Mouse (Mus musculus): ENCODE data around the gene Gm10382. TPM values are rescaled to one million over a fixed set of nuclear protein-coding genes. Genes with fewer than 3 reads are reported as not detected.

The Gm10382 gene
- polyA plus RNA-seq, 1 experiment from 2014 or later = 0.32 TPM

DNA sequence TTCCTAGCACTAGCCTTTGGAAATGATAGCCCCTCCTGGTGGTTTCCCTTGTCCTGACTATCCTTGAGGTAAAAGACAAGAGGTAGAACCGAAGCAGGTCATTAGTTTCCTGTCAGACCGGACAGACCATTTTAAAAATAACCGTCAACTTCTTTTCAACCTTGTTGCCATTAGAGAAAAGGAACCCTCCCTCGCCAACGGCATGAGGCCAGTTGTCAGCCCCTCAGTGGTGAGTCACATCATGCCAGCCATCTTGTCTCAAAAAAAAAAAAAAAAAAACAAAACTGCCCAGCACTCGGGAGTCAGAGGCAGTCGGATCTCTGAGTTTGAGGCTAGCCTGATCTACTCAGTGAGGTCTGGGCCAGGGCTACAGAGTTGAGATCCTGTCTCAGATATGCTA, 11.8 kb downstream of the Gm10382 start:
- Histone ChIP-seq H3K9me3 (replicated peaks; ENCODE audit: control insufficient read depth, low read length) (no peaks in the 10 kb centered on the region), H3K27ac (ENCODE audit: low read length) (no peak overlapping the region), H3K4me2 (ENCODE audit: low read depth, low read length) (no peak overlapping the region), H3K4me3 (replicated peaks; ENCODE audit: low read length) (no peak overlapping the region), H3K27me3 (ENCODE audit: control insufficient read depth, insufficient read depth, low read length) (no peaks in the 10 kb centered on the region), H3K36me3 (ENCODE audit: control insufficient read depth, insufficient read depth, low read length) (no peaks in the 10 kb centered on the region), H3K9ac (ENCODE audit: low read length) (no peak overlapping the region), H3K4me1 (ENCODE audit: control insufficient read depth, insufficient read depth, low read length) (no peaks in the 10 kb centered on the region)
- no peak for ATAC-seq (ENCODE audit: insufficient read depth, low FRiP score)
- WGBS = 39% methylated on average over 7 of the region's 7 CpGs

DNA sequence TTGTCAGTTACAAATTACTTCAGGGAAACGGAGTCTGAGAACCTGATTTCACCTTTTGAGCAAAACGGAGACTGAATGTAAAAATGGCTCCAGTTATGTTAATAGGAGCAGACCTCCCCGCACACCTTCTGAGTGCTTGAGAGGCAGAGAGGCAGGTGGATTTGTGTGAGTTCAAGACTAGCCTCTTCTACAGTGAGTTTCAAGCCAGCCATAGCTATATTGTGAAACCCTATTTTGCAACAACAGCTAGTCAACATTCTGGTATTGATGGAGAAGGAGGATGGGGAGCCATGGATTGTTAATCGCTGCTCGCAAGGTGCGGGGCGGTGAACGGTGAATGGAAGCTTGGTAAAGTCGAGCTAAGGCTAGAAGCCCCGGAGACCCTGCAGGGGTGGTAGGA, 13.4 kb downstream of the Gm10382 start:
- 56% methylated on average over 10 of the region's 10 CpGs for WGBS
- no peak overlapping the region for H3K4me2 ChIP-seq (ENCODE audit: low read depth, low read length)
- H3K9me3 ChIP-seq (replicated peaks; ENCODE audit: control insufficient read depth, low read length) = no peaks in the 10 kb centered on the region
- no peak overlapping the region for H3K27ac ChIP-seq (ENCODE audit: low read length)
- no peaks in the 10 kb centered on the region for H3K27me3 ChIP-seq (ENCODE audit: control insufficient read depth, insufficient read depth, low read length)
- no peak overlapping the region for H3K4me3 ChIP-seq (replicated peaks; ENCODE audit: low read length)
- H3K9ac ChIP-seq (ENCODE audit: low read length) = no peak overlapping the region
- ATAC-seq (ENCODE audit: insufficient read depth, low FRiP score) = no peak
- H3K36me3 ChIP-seq (ENCODE audit: control insufficient read depth, insufficient read depth, low read length) = no peaks in the 10 kb centered on the region
- peaks cover 9% of the 10 kb centered on the region for H3K4me1 ChIP-seq (ENCODE audit: control insufficient read depth, insufficient read depth, low read length)

- H3K27me3 ChIP-seq (ENCODE audit: control insufficient read depth, insufficient read depth, low read length) = no peaks in the 10 kb centered on the region
- peaks cover 9% of the 10 kb centered on the region for H3K4me1 ChIP-seq (ENCODE audit: control insufficient read depth, insufficient read depth, low read length)
- H3K4me3 ChIP-seq (replicated peaks; ENCODE audit: low read length) = no peak overlapping the region
- H3K4me2 ChIP-seq (ENCODE audit: low read depth, low read length) = no peak overlapping the region
- H3K36me3 ChIP-seq (ENCODE audit: control insufficient read depth, insufficient read depth, low read length) = no peaks in the 10 kb centered on the region
- H3K9me3 ChIP-seq (replicated peaks; ENCODE audit: control insufficient read depth, low read length) = no peaks in the 10 kb centered on the region
- no peak for ATAC-seq (ENCODE audit: insufficient read depth, low FRiP score)
- WGBS = 60% methylated on average over 6 of the region's 6 CpGs
- no peak overlapping the region for H3K9ac ChIP-seq (ENCODE audit: low read length)
- H3K27ac ChIP-seq (ENCODE audit: low read length) = no peak overlapping the region
Observed at GRCm38 (mm10) chr5:125402991-125403390, 13.9 kb downstream of the Gm10382 start.

DNA sequence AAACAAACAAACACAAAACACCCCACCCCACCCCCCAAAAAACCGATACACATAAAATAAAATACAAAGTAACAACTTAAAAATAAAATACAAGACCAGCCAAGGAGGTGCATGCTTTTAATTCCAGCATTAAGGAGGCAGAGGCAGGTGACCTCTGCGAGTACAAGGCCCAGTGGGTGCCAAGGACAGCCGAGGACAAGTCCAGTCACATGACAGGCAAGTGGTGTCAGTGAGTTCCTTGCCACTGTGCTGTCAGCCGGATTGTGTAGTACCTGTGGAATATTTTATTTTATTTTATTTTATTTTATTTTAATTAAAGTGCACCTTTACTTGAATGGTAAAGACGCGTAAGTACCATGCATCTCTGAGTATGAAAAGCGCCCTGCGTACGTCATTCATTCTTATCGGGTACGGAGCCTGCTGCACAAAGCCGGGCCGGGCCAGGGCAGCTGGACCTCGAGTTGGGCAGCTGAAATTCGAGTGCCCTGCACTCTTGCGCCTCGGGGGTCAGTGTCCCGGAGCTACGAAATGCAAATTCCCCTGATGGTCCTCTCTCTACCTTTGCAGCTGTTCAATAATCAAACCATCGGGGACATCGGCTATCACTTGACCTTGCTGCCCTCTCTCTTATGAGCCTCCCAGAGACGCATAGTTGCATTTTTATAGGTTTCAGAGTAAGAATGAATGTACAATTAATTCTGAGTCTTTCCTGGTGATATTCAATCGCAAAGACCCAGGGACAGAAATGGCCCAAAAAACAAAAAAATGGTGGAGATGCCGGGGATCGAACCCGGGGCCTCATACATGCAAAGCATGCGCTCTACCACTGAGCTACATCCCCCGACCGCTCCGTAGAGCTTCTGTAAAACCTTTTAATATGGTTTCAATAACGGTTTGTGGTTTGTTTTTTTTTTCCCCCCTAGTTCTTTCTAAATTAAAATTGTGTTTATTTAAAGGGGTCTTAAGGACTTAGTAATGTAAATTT, 14.7 kb downstream of the Gm10382 start:
- 13% methylated on average over 31 of the region's 31 CpGs for WGBS
- ATAC-seq (ENCODE audit: insufficient read depth, low FRiP score) = no peak
- no peaks in the 10 kb centered on the region for H3K27me3 ChIP-seq (ENCODE audit: control insufficient read depth, insufficient read depth, low read length)
- H3K9me3 ChIP-seq (replicated peaks; ENCODE audit: control insufficient read depth, low read length) = no peaks in the 10 kb centered on the region
- no peaks in the 10 kb centered on the region for H3K36me3 ChIP-seq (ENCODE audit: control insufficient read depth, insufficient read depth, low read length)
- H3K4me2 ChIP-seq (ENCODE audit: low read depth, low read length) = peak overlapping the region; percentile 90
- peak overlapping the region; percentile 27; the same call in 1 of the 2 replicates for H3K9ac ChIP-seq (ENCODE audit: low read length)
- H3K27ac ChIP-seq (ENCODE audit: low read length) = no peak overlapping the region
- H3K4me3 ChIP-seq (replicated peaks; ENCODE audit: low read length) = peak overlapping the region; percentile 41
- peaks cover 9% of the 10 kb centered on the region for H3K4me1 ChIP-seq (ENCODE audit: control insufficient read depth, insufficient read depth, low read length)

DNA sequence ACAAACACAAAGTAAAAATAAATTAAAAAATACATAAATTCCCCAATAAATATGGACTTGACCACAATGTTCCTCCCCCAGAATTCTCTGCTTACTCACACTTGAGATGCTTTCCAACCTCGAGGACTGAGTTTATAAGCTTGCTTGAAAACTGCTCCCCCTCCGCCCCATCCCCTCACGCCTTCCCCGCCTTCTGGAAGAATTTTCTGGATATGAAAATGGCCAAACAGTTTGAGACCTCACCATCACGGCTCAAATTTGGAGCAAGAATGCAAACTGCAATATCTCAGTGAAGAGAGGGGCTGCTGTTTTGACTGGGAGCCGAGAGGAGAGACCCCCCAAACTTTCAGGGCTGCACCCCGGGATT, 15.4 kb downstream of the Gm10382 start:
- Histone ChIP-seq H3K4me1 (ENCODE audit: control insufficient read depth, insufficient read depth, low read length) (peaks cover 11% of the 10 kb centered on the region), H3K27me3 (ENCODE audit: control insufficient read depth, insufficient read depth, low read length) (no peaks in the 10 kb centered on the region), H3K36me3 (ENCODE audit: control insufficient read depth, insufficient read depth, low read length) (no peaks in the 10 kb centered on the region), H3K9ac (ENCODE audit: low read length) (peak overlapping the region; percentile 72), H3K9me3 (replicated peaks; ENCODE audit: control insufficient read depth, low read length) (no peaks in the 10 kb centered on the region), H3K4me3 (replicated peaks; ENCODE audit: low read length) (peak overlapping the region; percentile 71), H3K4me2 (ENCODE audit: low read depth, low read length) (peak overlapping the region; percentile 90), H3K27ac (ENCODE audit: low read length) (peak overlapping the region; percentile 92)
- no peak for ATAC-seq (ENCODE audit: insufficient read depth, low FRiP score)
- WGBS = 3% methylated on average over 7 of the region's 7 CpGs

DNA sequence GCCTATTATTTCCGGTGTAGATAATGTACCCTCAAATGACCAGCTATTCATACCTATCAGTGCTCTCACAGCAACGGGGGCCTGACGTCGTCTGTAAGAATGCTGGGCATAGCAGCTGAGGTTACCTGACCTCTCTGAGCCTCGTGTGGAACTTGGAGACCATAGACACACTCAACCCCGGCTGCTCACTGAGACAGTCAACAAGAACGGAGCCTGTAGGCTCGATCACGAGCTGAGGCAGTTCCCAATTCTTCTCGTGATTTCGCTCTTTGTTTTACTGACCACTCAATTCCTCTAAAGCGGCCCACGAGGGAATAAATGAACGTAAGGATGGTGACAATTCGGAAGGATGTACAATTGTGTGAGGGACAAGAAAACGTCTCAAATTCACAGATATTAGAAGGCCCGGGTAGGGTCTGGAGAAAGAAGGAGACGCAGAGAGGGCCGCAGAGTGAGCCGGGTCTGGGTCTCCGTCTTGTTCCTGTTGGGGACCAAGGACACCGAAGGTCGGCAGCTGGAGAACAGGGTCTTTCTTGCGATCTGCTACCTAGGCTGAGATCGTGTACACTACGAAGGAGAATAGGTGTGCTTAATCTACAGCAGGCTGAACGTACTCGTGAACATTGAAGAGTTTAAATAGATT, 15.9 kb downstream of the Gm10382 start:
- peak; percentile 34; the same call in 1 of the 2 replicates for ATAC-seq (ENCODE audit: insufficient read depth, low FRiP score)
- no peaks in the 10 kb centered on the region for H3K36me3 ChIP-seq (ENCODE audit: control insufficient read depth, insufficient read depth, low read length)
- peak overlapping the region; percentile 90 for H3K4me2 ChIP-seq (ENCODE audit: low read depth, low read length)
- peaks cover 16% of the 10 kb centered on the region for H3K4me1 ChIP-seq (ENCODE audit: control insufficient read depth, insufficient read depth, low read length)
- WGBS = 1% methylated on average over 28 of the region's 28 CpGs
- H3K27ac ChIP-seq (ENCODE audit: low read length) = peak overlapping the region; percentile 92
- no peaks in the 10 kb centered on the region for H3K9me3 ChIP-seq (replicated peaks; ENCODE audit: control insufficient read depth, low read length)
- H3K9ac ChIP-seq (ENCODE audit: low read length) = peak overlapping the region; percentile 72
- peak overlapping the region; percentile 71 for H3K4me3 ChIP-seq (replicated peaks; ENCODE audit: low read length)
- no peaks in the 10 kb centered on the region for H3K27me3 ChIP-seq (ENCODE audit: control insufficient read depth, insufficient read depth, low read length)

DNA sequence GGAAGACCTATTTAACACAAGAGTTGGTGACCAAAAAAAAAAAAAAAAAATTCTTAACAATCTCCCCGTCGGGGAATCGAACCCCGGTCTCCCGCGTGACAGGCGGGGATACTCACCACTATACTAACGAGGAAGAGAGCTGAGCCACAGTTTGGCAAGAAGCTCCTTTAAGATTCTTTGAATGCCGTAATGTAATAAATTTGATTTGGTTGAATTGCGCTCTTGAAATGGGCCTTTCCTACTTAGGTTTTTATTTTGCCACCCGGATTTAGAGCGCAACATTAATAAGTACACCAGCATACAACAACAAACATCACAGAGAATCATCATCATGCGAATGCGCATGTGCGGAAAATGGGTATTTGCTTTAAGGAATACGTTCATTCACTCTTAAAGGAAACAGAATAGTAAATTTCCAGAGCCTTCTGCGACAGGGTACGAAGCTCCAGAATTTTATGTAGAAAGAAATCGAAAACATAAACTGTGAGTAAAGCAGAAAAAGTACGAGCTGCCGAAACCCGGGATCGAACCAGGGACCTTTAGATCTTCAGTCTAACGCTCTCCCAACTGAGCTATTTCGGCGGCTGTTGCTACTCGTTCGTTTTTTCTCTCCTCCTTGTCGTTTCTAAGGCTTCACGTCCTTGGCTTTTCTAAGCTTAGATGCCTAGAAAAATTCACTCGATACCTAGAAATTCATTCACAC, 16.6 kb downstream of the Gm10382 start:
- 1% methylated on average over 31 of the region's 31 CpGs for WGBS
- Histone ChIP-seq H3K27me3 (ENCODE audit: control insufficient read depth, insufficient read depth, low read length) (no peaks in the 10 kb centered on the region), H3K4me3 (replicated peaks; ENCODE audit: low read length) (peak overlapping the region; percentile 71), H3K36me3 (ENCODE audit: control insufficient read depth, insufficient read depth, low read length) (no peaks in the 10 kb centered on the region), H3K4me1 (ENCODE audit: control insufficient read depth, insufficient read depth, low read length) (peaks cover 18% of the 10 kb centered on the region), H3K27ac (ENCODE audit: low read length) (peak overlapping the region; percentile 92), H3K9me3 (replicated peaks; ENCODE audit: control insufficient read depth, low read length) (no peaks in the 10 kb centered on the region), H3K9ac (ENCODE audit: low read length) (peak overlapping the region; percentile 79), H3K4me2 (ENCODE audit: low read depth, low read length) (peak overlapping the region; percentile 90)
- peak; percentile 68 for ATAC-seq (ENCODE audit: insufficient read depth, low FRiP score)

GRCm38 (mm10) chr5:125406322-125407016, 17.3 kb downstream of the Gm10382 start:
- Histone ChIP-seq H3K27ac (ENCODE audit: low read length) (peak overlapping the region; percentile 90), H3K9ac (ENCODE audit: low read length) (peak overlapping the region; percentile 79), H3K4me1 (ENCODE audit: control insufficient read depth, insufficient read depth, low read length) (peaks cover 18% of the 10 kb centered on the region), H3K9me3 (replicated peaks; ENCODE audit: control insufficient read depth, low read length) (no peaks in the 10 kb centered on the region), H3K4me2 (ENCODE audit: low read depth, low read length) (peak overlapping the region; percentile 69), H3K36me3 (ENCODE audit: control insufficient read depth, insufficient read depth, low read length) (no peaks in the 10 kb centered on the region), H3K4me3 (replicated peaks; ENCODE audit: low read length) (peak overlapping the region; percentile 71), H3K27me3 (ENCODE audit: control insufficient read depth, insufficient read depth, low read length) (no peaks in the 10 kb centered on the region)
- peak; percentile 49 for ATAC-seq (ENCODE audit: insufficient read depth, low FRiP score)
- WGBS = 2% methylated on average over 20 of the region's 20 CpGs
